Mouse (Mus musculus): ENCODE results near the gene Usp54.
A peak's percentile ranks its signal among the peaks of the same experiment; 100 is the strongest.

Usp54 gene

DNA sequence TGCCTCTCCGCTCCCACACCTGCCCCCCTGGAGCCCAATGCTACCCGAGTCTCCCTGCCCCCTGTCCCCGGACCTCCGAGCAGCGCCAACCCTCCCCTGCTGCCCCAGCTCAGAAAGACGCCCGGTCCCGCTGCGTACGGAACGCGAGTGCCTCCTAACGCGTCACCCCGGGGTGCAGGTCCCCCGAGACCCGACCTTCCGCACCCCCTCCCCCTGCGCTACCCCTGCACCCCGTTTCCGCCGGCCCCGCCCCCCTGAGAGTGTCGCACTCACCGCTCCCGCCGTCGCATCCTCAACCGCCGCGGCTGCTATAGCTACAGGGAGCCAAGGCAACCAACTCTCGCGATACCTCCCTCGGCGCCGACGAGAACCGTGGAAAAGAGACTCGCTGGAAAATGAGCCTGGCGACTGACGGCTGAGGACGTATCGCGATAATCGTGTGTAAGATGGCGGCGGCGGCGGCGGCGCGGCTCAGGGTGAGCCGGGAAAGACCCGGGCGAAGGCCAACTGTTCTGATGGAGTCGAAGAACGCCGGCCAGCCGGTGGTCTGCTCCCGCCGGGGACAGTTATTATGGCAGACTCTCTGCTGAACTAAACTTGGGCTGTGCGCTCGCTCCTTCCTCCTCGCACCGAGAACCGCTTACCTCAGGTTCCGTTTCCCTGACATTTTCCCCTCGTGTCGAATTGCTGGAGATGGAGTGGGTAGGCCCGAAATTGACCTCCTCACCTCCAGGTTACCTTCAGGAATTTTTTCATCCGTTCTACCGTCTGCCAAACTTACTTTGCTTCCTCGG lies at the start of gene Usp54:
Gene Usp54, minus strand, starts transcription at position 420 of the 794 bp plus-strand sequence.
- DNase-seq (ENCODE audit: low spot score in 2 of 2), result peak; percentile 95 to 97

DNA sequence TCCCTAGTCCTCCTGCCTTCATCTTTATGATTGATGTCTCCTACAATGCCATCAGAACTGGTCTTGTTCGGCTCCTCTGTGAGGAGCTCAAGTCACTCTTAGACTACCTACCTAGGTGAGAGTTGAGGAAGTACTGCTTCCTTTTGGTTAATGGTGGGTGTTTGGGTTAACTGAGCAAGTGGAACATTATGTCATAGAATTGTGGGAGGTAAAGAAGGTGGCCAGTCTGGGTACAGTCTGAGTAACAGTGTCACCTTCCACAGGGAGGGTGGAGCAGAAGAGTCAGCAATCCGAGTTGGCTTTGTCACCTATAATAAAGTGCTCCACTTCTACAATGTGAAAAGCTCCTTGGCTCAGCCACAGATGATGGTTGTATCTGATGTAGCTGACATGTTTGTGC lies 48.1 kb upstream of the Usp54 start:
- no peak for DNase-seq (ENCODE audit: low spot score in 2 of 2)

DNA sequence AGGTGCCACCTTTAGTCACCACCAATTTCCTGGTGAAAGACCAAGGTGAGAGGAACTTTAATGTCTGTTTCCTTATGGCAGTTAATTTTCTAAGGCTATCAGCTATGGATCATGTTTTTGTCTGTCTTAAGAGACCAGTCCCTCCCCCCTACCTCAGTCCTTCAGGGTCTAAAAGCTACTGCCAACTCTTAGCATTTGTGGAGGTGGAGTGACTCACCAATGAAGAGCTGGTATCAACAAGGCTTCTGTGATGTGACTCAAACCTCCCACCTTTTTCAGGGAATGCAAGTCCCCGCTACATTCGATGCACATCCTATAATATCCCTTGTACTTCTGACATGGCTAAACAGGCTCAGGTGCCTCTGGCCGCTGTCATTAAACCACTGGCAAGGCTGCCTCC lies 45.7 kb upstream of the Usp54 start:
- DNase-seq (ENCODE audit: low spot score in 2 of 2), result no peak

DNA sequence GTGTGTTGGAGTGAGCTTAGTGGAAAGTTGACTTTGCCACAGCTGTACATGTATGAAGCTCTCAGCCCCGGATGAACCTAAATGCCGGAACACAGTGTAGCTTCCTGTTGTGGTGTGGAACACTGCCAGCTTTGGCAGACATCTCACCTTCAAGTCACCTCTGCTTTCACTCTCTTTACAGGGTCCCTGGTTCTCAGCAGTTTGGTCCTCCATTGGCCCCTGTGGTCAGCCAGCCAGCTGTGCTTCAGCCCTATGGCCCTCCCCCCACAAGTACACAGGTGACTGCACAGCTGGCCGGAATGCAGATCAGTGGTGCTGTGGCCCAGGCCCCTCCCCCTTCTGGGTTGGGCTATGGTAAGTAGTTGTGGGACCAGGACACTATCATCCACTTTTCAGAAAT lies 41.6 kb upstream of the Usp54 start:
- DNase-seq (ENCODE audit: low spot score in 2 of 2), result no peak

DNA sequence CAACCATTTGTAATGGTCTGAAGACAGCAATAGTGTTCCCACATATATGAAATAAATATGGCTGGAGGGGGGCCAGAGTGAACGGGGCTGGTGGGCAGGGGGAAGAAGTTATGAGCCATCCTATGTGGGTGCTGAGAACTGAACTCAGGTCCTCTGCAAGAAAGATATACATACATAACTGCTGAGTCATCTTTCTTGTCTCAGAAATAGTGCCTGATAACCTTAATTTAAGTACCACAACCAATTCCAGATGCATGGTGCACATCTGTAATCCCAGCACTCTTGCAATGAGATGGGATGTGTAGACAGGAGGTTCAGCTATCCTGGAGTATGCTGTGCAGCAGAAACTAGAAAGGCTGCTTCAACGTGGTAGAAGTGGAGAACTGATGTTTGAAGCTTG lies 40.9 kb upstream of the Usp54 start:
- DNase-seq (ENCODE audit: low spot score in 2 of 2), result no peak

DNA sequence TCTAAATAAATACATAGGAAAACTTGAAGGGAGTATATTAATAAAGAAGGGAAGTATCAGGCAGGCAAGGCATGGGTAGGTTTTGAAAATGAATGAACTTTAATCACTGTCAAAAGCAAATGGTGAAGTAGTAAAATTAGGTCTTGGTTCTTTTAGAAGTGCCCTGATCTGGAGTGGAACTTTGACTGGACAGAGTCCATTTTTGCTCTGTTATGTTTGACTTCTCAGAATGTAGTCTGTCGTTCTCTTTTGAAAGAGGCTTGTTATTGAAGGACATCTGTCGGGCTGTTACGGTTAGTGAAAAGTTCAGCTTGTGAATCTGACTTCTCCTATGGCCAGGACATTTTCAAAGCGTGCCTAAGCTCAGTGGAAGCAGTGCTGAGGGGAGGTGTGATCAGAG lies 37.0 kb upstream of the Usp54 start:
- no peak for DNase-seq (ENCODE audit: low spot score in 2 of 2)

DNA sequence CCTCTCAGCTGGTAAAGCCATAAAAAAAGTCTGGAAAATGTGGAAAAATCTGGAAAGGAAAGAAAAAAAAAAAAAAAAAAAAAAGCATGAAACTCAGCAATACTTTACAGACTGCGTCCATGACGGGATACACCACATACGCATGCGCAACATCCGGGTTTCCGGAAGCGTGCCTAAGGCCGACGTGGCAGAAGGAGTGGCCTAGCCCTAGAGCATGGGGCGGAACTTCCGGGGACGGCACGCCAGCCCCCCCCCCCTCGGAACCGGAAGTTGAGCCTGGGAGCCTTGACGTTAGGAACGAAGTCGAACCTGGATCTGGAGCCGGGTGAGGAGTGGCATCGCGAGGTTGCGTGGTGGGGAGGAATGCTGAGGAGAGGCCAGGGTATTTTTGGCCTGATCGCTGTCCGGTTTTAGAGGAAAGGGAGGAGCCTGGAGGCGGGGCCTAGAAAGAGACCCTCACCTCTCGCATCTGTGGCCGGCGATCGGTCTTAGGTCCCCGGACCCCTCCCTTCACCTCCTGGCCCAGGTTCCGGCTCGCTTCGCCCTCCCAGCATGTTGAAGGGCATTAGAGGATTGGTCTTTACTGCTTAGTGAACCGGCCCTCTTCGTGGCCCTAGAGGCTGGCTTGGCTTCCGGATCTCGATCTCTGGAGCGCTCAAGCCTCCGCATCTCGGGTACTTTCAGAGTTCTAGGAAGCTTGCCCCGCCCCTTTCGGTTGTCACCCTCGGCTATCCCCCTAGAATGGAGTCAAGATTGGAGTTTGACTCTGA lies 33.4 kb upstream of the Usp54 start, which contains the start of gene Sec24c:
Gene Sec24c, plus strand, starts transcription at position 245 of the 770 bp plus-strand sequence.
- DNase-seq (ENCODE audit: low spot score in 2 of 2), result peak; percentile 93 to 97

DNA sequence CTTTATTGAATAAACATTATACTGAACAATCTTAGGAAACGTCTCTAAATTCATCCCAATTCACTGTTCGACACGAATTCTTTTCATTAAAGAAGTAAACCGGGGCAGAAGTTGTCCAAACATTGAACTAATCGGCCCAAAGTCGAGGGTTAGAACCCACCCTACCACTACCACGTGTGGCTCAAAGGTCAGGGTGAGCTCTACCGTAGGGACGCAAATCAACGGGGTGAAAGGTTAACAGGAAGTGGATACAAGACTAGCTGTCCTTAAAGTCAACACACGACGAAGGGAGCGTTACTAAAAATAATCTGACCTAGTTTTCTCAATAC lies 32.8 kb upstream of the Usp54 start:
- DNase-seq (ENCODE audit: low spot score in 2 of 2), result peak in 1 of 2 experiments; percentile 44

DNA sequence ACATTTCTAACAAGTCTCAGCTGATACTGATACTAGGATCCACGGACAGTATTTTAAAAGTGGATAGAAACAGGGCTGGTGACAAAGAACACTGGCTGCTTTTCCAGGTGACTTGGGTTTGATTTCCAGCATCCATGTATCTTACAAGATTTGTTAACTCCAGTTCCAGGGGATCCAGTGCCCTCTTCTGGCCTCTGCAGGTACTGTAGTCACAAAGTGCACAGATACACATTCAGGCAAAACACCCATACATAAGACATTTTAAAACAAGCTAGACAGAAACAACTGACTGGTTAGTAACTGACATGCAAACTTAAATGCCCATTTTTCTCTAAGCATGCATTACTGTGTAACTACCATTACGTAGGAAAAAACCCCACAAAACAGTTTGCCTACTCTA lies 32.1 kb upstream of the Usp54 start:
- DNase-seq (ENCODE audit: low spot score in 2 of 2), result no peak

DNA sequence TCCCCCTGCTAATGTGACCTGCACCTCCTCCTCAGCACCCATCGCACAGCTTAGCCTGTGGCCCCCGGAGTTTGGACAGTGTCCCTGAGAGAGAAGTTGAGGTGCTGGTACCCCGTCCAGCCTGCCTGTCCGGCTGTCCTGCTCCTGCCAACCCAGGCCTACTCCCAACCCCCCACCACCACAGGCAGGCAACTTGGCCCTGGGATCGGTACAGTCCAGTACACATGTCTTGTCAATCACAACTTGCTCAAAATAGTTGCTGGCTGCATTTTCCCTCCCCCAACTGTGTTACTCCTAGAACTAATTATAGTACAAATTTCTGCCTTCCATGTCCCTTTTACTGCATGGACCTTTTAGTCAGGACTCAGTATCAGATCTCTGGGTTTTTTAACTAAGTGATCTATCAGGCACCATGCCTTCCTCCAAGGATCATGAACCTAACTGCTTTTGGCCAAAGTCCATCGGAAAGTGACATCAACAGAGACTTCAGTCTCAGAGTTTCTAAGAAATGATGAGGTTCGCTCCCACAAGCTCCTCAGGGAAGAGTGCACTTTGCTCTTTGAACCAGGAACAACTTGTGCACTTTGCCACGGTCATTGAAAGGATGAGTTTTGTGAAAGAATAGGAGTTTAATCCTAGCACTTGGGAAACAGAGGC lies 27.4 kb upstream of the Usp54 start, which contains the start of gene Synpo2l:
Gene Synpo2l, minus strand, starts transcription at position 201 of the 657 bp plus-strand sequence.
- no peak for DNase-seq (ENCODE audit: low spot score in 2 of 2)

DNA sequence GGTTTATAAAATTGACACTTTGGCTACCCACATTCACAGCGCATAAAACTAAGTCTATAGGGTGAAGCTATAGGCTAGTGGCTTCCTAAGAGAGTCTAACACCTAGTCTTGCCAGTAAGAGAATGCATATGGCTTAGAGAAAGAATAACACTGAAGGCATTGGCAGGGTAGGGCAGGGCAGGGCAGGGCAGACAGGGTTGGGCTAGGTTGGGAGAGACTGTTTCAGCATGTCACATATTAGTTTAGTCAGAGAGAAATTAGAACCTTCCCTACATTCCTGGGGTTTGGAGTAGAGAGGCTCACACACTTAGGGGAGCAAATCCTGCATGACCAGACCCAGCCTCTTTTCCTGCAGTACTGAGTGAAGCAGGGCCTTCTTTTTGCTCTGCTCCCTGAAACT lies 26.6 kb upstream of the Usp54 start:
- no peak for DNase-seq (ENCODE audit: low spot score in 2 of 2)

DNA sequence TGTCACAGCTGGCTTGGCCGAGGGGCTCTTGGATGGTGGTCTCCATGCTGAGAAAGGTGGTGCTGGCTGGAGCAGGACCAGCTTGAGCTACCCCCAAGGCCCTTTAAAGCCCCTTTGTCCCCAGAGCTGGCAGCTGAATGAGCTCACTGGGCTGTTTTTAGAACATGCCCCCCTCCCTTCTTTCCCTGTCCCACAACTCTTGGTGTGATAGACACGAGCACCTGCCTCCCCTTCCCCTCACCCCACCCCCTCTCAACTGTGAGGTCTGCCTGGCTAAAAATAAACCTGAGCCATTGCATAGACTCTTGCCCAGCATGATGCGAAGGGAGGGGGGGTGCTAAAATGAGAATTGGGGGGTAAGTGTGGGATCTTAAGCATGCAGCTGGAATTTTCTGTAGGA lies 23.6 kb upstream of the Usp54 start:
- DNase-seq (ENCODE audit: low spot score in 2 of 2), result no peak

DNA sequence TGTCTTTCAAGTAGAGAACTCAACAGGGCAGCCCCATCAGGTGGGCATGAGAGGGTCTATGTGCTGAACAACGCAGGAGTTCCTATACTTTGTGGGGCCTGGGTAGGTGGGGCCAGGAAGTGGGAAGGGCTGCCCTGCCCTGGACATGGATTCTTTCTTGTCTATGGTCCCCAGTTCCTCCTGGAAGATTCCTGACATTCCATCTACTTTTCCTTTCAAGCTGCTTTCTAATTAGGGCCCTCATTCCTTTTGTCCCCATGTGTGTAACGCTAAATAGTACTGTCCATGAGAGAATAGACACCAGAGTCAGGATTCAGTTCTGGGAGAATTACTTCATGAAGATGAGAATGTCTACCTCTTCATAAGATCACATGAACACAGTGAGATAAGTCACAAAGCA lies 22.7 kb upstream of the Usp54 start:
- DNase-seq (ENCODE audit: low spot score in 2 of 2), result no peak

DNA sequence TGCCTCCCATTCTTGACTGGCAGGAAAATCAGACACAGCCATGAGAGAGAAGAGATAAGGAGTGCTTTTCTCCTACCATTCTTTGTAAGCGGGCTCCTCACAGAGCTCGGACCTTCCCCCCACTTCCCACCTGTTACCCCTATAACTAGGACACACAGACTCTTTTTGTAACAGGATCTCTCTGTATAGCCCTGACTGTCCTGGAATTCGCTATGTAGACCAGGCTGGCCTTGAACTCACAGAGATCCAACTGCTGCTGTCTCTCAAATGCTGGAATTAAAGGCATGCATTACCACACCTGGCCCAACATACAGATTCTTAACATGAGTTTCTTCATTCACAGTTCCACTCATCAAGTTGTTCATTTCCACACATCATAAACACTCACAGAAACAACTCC lies 21.9 kb upstream of the Usp54 start:
- no peak for DNase-seq (ENCODE audit: low spot score in 2 of 2)

DNA sequence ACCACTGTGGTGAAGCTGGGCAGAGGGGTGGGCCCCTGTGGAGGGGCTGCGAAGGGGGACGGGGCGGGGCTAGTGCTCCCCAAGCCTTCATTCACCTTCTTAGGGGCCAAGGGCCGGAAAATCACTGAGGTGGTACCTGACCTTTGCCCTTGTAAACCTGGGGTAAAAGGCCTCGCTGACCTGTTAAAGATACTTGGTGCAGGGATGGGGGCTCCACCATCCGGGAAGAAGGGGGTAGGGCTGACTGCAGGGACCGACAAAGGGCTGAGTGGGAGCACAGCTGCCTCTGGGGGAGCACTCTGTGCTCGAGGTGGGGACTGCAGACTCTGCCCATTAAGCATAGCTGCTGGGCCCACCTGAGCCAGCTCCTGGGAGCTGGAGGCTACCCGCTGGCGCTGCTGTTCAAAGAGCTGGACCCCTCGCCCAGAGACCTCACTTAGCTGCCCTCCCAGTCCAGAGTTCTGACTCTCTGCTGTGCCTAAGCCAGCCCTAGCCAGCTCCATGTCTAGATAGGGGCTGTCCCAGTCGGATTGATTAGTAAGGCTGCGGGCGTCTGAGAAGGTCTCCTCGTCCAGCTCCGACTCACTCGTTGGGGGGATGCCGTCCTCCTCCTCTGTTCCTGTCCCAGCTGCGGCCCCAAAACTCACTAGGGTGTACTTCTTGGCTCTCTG lies 20.9 kb upstream of the Usp54 start:
- no peak for DNase-seq (ENCODE audit: low spot score in 2 of 2)

DNA sequence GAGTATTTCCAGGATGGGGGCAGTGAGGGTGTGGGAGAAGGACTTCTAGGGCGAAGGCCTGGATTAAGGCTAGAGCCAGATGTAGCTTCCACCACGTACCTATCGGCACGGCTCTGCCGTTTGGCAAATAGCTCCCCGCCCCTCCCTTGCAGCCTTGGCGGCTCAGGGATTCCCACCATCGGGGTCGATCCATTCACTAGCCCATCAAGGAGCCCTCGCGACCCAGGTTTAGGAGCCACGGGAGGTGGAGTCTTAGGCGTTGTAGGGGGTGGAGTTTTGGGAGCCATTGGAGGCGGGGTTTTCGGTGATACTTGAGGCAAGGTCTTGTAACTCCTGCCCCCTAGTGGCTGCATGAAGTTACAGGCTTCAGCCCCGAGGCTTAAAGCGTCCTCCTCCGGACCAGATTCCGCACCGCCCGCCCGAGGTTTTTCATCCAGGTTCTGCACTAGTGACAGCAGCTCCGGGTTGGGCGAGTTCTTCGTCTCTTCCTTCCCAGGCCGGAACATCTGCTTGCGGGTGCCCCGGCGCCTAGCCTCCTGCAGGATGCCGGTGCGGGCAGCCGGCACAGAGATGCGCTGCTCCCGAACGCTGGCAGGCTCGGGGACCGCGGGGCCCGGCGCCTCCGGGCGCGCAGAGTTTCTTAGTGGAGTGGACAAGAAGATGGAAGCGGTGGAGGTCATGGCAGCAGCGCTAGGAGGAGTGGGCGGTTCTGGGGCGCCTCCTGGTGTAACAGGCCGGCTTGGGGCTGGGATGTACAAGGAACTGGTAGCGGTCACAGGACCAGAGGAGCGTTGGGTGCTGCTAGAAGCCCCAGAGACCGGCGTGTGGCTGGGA lies 20.2 kb upstream of the Usp54 start:
- DNase-seq (ENCODE audit: low spot score in 2 of 2), result peak; percentile 90 to 91

DNA sequence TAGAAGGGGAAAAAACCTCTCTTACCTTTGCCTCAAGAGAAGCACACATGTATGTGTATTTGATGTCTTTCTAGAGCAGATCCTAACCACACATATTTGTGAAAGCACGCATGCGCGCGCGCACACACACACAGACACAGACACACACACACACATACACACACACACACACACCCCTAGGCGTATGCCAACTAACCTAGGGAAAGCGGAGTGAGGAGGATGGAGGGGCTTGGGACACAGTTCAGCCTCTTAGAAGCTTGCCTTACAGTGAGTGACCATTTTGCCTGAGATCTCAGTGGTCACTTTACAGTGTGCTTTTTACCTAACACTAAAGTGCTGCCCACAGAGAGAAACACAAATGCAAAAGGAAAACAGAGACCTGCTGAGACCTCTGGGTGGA lies 18.8 kb upstream of the Usp54 start:
- DNase-seq (ENCODE audit: low spot score in 2 of 2), result no peak

DNA sequence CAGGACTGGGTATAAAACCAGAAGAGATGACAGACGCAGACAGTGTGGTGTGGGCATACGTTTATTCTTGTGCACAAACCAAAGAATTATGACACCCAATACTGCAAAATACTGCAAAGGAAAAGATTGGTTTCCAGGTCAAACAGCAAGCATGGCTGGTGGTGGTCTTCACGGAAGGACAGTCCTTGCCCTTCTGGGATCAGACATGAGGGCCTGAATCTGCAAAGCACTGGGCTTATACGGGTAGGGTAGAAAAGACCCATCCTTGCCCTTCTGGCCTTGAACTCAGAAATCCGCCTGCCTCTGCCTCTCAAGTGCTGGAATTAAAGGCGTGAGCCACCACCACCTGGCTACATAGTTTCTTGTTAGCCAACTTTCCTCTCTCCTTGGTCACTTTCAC lies 18.0 kb upstream of the Usp54 start:
- no peak for DNase-seq (ENCODE audit: low spot score in 2 of 2)

DNA sequence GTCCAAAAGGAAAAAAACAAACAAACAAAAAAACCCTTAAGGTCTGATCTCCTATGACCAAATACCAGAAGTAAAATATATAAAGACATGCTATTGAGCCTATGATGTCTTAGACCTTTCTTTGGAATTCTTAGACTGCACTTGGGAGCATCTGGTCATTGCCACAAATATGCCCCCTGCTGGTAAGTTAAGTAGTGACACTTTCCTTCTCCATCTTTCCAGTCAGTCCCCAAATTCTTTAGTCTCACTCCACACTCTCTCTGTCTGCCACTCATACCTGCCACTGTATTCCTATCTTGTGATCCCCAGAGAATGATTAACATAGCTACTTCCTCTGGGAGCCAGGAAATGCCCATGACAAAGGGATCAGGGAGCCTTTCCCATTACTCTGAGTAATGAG lies 17.5 kb upstream of the Usp54 start:
- DNase-seq (ENCODE audit: low spot score in 2 of 2), result no peak

DNA sequence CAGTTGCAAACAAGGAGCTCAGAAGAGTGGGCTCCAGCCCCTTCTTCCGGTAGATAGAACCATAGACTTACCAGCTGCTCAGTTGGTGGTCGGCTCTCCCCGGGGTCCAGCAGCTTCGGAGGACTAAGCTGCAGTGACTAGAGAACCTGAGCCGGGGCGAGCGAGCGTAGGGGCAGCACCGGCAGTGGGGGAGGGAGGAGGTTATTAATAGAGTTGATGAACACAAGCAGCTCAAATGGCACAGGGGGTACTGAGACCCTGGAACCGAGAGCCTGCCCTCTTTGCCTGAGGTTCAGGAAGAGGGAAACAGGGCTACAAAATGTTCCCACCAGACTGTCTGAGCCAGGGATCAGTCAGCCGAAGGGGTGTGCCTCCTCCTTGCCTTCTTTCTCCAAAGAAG lies 15.5 kb upstream of the Usp54 start, which contains the start of gene Myoz1:
Gene Myoz1, minus strand, starts transcription at position 180 of the 400 bp plus-strand sequence.
- no peak for DNase-seq (ENCODE audit: low spot score in 2 of 2)

DNA sequence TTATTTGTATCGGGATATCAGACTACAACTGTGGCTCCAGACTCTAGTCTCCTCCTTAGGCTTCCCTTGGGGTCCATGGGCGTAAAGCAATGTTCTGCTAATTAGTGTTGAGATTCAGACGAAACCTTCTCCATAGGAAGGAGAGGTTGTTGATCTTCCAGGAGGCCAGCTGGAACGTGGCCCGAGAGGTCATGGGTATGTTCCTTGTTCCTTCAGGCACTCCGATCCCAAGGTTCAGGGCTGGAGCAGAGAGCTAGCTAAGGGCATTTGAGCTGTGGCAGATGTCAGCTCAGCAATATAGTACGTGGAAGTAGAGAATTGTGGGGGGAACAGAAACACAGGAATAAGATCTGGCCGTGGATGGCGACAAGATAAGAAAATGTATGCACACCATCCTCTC lies 14.9 kb upstream of the Usp54 start:
- DNase-seq (ENCODE audit: low spot score in 2 of 2), result no peak

Data from frontal cortex, postnatal 10 days (tissue).